Mouse (Mus musculus) embryonic facial prominence, embryonic 11.5 days (tissue): ENCODE measurements around the gene Lgals1. TPM values are rescaled to one million over a fixed set of nuclear protein-coding genes. Genes with fewer than 3 reads are reported as not detected.

Source experiments
- ATAC-seq: fragments of 200-750 bp; cut with Nextera tagmentation; replicated peaks from 2 replicates; pipeline ENCODE4 v1.8.0; 2017; ENCODE audit warnings: low read depth; ENCODE audit not compliant: insufficient number of reproducible peaks, low FRiP score, low TSS enrichment
- DNase-seq: peaks from one replicate; pipeline ENCODE4 v3.0.0-alpha.2; 2015; ENCODE audit warnings: low spot score
- H3K27ac ChIP-seq: fragments of 300-500 bp; sonication (generic); replicated peaks from 2 replicates; pipeline ENCODE4 v1.5.1; 2014; ENCODE audit warnings: mild to moderate bottlenecking, low read depth, low read length, control low read depth
- H3K27me3 ChIP-seq: fragments of 300-500 bp; sonication (generic); 2 replicates; pipeline ENCODE4 v1.6.1; 2014; ENCODE audit warnings: mild to moderate bottlenecking, low read length, moderate library complexity, mixed read lengths; ENCODE audit not compliant: control insufficient read depth, insufficient read depth
- H3K36me3 ChIP-seq: fragments of 300-500 bp; sonication (generic); replicated peaks from 2 replicates; pipeline ENCODE4 v1.6.1; 2014; ENCODE audit warnings: low read depth, mild to moderate bottlenecking, low read length, moderate library complexity, mixed read lengths; ENCODE audit not compliant: control insufficient read depth, insufficient read depth
- H3K4me1 ChIP-seq: fragments of 300-500 bp; sonication (generic); 2 replicates; pipeline ENCODE4 v1.6.1; 2014; ENCODE audit warnings: low read length, mixed read lengths; ENCODE audit not compliant: control insufficient read depth, insufficient read depth
- H3K4me2 ChIP-seq: fragments of 300-500 bp; sonication (generic); 2 replicates; pipeline ENCODE4 v1.6.1; 2014; ENCODE audit warnings: low read depth, mild to moderate bottlenecking, control low read depth, low read length, moderate library complexity
- H3K4me3 ChIP-seq: fragments of 300-500 bp; sonication (generic); 2 replicates; pipeline ENCODE4 v1.5.1; 2014; ENCODE audit warnings: low read depth, low read length, control low read depth
- H3K9ac ChIP-seq: fragments of 300-500 bp; sonication (generic); replicated peaks from 2 replicates; pipeline ENCODE4 v1.6.1; 2014; ENCODE audit warnings: mild to moderate bottlenecking, control low read depth, low read length
- H3K9me3 ChIP-seq: fragments of 300-500 bp; sonication (generic); replicated peaks from 2 replicates; pipeline ENCODE4 v1.6.1; 2016; ENCODE audit warnings: mild to moderate bottlenecking, low read length, inconsistent platforms, mixed read lengths; ENCODE audit not compliant: control insufficient read depth
- WGBS: fragments of 180-500 bp; shearing (Covaris S2); extraction: QIAGEN DNeasy Blood & Tissue Kit; methylation state at CpG from one replicate; pipeline ENCODE4 v1.1.7; 2014; 5-methylcytosine and 5-hydroxymethylcytosine counted together
- polyA plus RNA-seq: library from polyadenylated mRNA; unstranded; fragments of >200 nt; fragmentation: Nextera tagmentation; extraction: Ambion mirVana; gene quantifications from 2 replicates; pipeline ENCODE4 v1.2.1, GENCODE M21; 2014

Lgals1 gene
- polyA plus RNA-seq, 1 experiment from 2014 or later: 547 TPM

DNA sequence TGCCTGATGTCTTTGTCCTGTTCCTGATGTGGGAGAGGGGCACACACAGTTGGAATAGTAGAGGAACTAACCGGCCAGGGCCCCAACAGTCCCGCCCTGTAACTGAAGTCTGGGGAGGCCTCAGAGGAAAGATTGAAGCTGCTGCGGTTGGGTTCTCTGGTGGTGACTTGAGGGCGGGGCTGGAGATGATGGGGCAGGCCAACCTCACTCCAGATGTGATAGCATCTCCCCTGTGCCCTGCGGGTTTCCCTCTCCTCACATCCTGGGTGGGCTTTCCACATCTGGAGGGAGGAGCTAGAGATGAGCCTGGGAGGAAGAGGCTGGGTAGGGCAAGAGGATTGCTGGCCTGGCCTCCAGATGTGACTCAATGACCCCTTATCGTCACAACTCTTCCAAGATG, 2.9 kb upstream of the Lgals1 start:
- H3K27me3 ChIP-seq: no peaks in the 10 kb centered on the region
- no peak overlapping the region for H3K4me2 ChIP-seq
- H3K9me3 ChIP-seq: no peaks in the 10 kb centered on the region
- no peak for ATAC-seq
- no peak for DNase-seq
- no peak overlapping the region for H3K9ac ChIP-seq
- no peak overlapping the region for H3K27ac ChIP-seq
- H3K4me3 ChIP-seq: no peak overlapping the region
- WGBS: 45% methylated on average over 6 of the region's 6 CpGs
- H3K36me3 ChIP-seq: no peaks in the 10 kb centered on the region
- peaks cover 19% of the 10 kb centered on the region for H3K4me1 ChIP-seq

DNA sequence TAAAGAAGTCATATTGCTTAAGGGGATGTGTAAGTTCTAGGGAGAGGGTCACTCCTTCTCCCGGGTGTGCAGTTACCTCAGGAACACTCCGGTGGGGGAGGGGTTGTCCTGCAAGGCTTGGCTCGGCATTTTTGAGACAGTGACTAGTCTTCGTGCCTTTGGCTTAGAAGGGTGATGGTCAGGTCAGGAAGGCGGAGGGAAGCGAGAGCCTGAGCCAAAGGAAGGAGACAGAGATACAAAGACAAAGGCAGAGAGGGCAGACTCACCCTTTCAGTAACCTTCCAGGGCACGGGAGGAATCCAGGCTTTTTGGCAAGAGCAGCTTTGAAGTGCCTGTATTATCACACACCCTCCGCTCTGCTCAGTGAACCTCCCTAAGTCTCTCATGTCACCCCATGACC, 1.4 kb upstream of the Lgals1 start:
- Histone ChIP-seq H3K36me3 (no peaks in the 10 kb centered on the region), H3K4me2 (no peak overlapping the region), H3K27ac (peak overlapping the region; percentile 89), H3K9ac (peak overlapping the region; percentile 63; the same call in 1 of the 2 replicates), H3K9me3 (no peaks in the 10 kb centered on the region), H3K4me3 (no peak overlapping the region), H3K4me1 (peaks cover 19% of the 10 kb centered on the region), H3K27me3 (no peaks in the 10 kb centered on the region)
- ATAC-seq (no peak), DNase-seq (no peak)
- 35% methylated on average over 8 of the region's 8 CpGs for WGBS

DNA sequence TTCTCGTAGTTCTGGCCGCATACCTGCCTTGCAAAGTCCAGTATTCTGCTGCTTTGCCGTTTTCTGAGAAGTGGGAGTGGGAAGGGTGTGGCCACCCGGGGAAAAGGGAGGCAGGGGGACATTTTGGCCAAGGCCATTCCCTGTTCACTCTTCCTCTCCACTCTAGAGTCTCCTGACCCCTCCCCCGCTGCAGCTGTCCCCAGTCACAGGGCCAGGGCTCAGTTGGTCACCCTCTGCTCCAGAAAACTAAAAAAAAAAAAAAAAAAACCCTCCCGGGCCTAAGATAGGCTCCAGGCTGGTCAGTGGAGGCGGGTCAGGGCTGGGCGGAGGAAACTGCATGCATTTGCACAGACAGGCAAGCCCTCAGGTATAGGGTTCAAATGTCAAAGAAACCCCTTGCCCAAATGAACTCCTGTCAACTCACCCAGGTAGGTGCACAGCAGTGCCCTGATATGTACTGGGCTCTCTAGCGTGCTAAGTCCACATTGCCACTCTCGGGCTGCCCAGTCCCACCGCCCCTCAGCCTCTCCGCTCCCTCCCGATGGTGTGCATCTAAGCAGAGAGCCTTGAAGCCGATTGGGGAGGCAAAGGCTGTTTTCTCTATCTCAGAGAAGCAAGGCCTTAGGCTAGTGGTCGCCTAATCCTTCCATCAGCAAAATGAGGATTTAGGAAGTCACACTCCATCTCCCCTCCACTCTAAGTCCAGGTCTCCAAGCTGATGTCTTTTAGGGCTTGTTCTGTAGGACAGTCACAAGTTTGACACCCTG, 679 bp downstream of the Lgals1 start:
- ATAC-seq (no peak), DNase-seq (no peak)
- Histone ChIP-seq H3K27ac (peak overlapping the region; percentile 57), H3K4me1 (peaks cover 19% of the 10 kb centered on the region), H3K9ac (peak overlapping the region; percentile 51), H3K36me3 (no peaks in the 10 kb centered on the region), H3K27me3 (no peaks in the 10 kb centered on the region), H3K9me3 (no peaks in the 10 kb centered on the region), H3K4me2 (peak overlapping the region; percentile 75), H3K4me3 (peak overlapping the region; percentile 38)
- 14% methylated on average over 15 of the region's 15 CpGs for WGBS

DNA sequence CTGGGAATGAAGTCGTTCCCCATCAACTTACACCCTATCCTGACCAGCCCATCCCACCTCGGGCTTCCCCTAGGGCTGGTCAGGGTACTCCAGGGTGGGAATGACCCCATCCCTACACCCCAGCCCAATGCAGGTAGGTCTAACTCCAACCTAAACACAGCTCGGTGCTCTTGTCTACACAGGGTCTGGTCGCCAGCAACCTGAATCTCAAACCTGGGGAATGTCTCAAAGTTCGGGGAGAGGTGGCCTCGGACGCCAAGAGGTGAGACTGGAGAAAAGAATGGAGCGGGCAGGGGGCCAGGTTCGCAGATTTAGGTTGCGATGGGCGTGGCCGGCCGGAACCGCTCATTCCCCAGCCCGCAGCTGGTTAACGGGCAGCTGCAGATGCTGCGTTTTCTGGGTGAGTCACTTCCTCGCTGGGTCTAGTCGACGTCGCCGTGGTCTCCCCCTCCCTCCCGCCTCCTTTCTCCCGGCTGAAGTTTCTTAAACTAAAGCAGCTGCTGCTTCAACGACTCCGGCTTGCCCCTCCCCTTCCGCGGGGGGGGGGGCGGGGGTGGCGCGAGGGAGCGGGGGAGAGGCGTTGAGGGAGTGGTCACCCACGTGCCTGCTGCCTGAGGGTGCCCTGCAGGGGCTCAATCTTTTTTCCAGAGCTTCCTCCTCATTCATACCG, 1.4 kb downstream of the Lgals1 start:
- WGBS: under 1% methylated on average over 30 of the region's 35 CpGs
- H3K27ac ChIP-seq: peak overlapping the region; percentile 57
- peak overlapping the region; percentile 51 for H3K9ac ChIP-seq
- H3K4me1 ChIP-seq: peaks cover 19% of the 10 kb centered on the region
- peak; percentile 41; the same call in 1 of the 2 replicates for ATAC-seq
- H3K4me2 ChIP-seq: peak overlapping the region; percentile 75
- H3K9me3 ChIP-seq: no peaks in the 10 kb centered on the region
- H3K36me3 ChIP-seq: no peaks in the 10 kb centered on the region
- H3K4me3 ChIP-seq: peak overlapping the region; percentile 38
- peak; percentile 91 for DNase-seq
- no peaks in the 10 kb centered on the region for H3K27me3 ChIP-seq

DNA sequence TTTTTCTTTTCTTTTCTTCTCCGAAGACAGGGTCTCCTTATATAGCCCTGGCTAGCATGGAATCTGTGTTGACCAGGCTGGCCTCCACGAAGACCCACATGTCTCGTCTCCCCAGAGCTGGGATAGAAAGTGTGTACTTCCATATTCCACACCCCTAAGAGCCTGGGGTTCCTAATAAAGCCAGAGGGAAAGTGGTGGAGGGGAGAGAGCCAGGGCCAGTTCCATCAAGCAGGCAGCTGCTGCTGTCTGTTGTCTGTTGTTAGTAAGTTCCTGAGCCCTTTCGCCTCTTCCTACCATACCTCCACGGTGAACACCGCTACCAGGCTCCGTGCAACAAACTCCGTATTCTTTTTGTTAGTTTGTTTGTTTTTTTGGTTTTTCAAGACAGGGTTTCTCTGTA, 2.0 kb downstream of the Lgals1 start:
- Histone ChIP-seq H3K4me3 (no peak overlapping the region), H3K9ac (no peak overlapping the region), H3K27ac (peak overlapping the region; percentile 57; the same call in 1 of the 2 replicates), H3K27me3 (no peaks in the 10 kb centered on the region), H3K36me3 (no peaks in the 10 kb centered on the region), H3K9me3 (no peaks in the 10 kb centered on the region), H3K4me2 (peak overlapping the region; percentile 75), H3K4me1 (peaks cover 19% of the 10 kb centered on the region)
- ATAC-seq: no peak
- WGBS: 53% methylated on average over 8 of the region's 8 CpGs
- no peak for DNase-seq

DNA sequence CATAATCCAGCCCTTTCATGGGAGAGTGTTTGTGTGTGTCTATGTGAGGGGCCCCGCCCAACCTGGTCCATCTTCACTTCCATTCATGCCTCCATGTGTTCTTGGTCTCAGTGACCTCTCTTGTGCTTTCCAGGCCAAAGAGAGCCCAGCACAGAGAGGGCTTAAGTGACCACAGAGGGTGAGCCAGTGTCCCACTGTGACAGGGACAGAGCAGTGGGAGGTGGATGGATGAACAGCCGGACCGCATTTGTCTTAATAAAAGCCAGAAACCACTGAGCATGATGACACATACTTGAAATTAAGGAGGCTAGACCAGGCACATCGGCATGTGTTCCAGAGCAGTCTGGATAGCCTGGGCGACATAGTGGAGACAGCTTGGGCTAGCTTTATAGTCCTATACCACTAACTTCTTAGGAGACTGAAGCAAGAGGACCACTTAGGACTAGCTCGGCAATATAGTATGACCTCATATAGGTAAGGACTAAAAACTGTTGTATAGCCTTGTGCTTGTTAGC, 3.7 kb downstream of the Lgals1 start:
- ATAC-seq (no peak), DNase-seq (no peak)
- Histone ChIP-seq H3K4me2 (no peak overlapping the region), H3K9ac (no peak overlapping the region), H3K27ac (no peak overlapping the region), H3K36me3 (no peaks in the 10 kb centered on the region), H3K9me3 (no peaks in the 10 kb centered on the region), H3K27me3 (no peaks in the 10 kb centered on the region), H3K4me1 (peaks cover 19% of the 10 kb centered on the region), H3K4me3 (no peak overlapping the region)
- WGBS: 89% methylated on average over 6 of the region's 6 CpGs

DNA sequence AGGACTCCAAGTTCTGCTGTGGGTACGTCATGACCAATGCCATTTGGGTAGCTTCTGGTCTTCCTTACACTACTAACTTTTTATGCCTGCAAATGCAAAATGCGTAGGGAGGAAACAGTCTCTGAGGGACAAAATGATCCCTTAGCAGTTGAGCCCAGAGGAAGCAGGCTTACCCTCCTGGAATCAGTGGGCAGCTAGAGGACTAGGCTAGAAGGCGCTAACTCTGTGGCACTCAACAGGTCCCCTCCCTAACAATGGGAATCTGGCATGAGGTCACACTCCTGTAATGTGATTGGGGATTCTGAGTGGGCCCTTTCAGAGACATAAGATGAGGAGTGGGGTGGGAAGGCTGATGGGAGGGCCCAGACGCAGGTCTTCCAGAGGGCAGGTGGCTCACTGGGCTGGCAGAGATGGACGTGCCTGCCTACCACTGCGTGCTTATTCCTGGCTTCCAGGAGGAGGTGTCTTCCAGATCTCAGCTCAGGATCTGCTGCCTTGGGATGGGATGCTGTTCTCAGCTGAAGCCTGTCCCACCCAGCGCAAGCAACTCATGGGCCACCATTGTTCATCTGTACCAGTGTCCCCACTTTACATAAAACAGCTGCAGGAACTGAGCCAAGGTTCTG, 4.4 kb downstream of the Lgals1 start:
- ATAC-seq (no peak), DNase-seq (no peak)
- Histone ChIP-seq H3K4me1 (peaks cover 16% of the 10 kb centered on the region), H3K36me3 (no peaks in the 10 kb centered on the region), H3K27me3 (no peaks in the 10 kb centered on the region), H3K4me3 (no peak overlapping the region), H3K4me2 (no peak overlapping the region), H3K9ac (no peak overlapping the region), H3K27ac (no peak overlapping the region), H3K9me3 (no peaks in the 10 kb centered on the region)
- 93% methylated on average over 7 of the region's 7 CpGs for WGBS
